Mouse (Mus musculus): ENCODE data around the gene Rad51. TPM values are rescaled to one million over a fixed set of nuclear protein-coding genes. Genes with fewer than 3 reads are reported as not detected.

Gene Rad51
- 1 to 10 TPM; 3.7 to 4.2 TPM for total RNA-seq (2021)
- long read RNA-seq, partial matches to known transcripts = 0 of 7 reads
- long read RNA-seq, other reads (novel, unspliced or antisense) = 3 of 7 reads

- DNase-seq (ENCODE audit: low spot score in 2 of 2) = peak; percentile 83 to 87
These were observed at the start of gene Rad51 for GRCm38 (mm10) chr2:119112438-119113112. Gene Rad51 (plus strand): TSS chr2:119112793.

GRCm38 (mm10) chr2:119072397-119072796 lies 40.2 kb upstream of the Rad51 start:
- no peak for DNase-seq (ENCODE audit: low spot score in 2 of 2)

GRCm38 (mm10) chr2:119086156-119086555 lies 26.4 kb upstream of the Rad51 start:
- DNase-seq (ENCODE audit: low spot score in 2 of 2) = no peak

- DNase-seq (ENCODE audit: low spot score in 2 of 2) = no peak
These were observed 11.0 kb upstream of the Rad51 start for GRCm38 (mm10) chr2:119101552-119101951.

GRCm38 (mm10) chr2:119106583-119106982 lies 6.0 kb upstream of the Rad51 start:
- DNase-seq (ENCODE audit: low spot score in 2 of 2) = no peak

- DNase-seq (ENCODE audit: low spot score in 2 of 2) = no peak
These were observed 4.0 kb upstream of the Rad51 start for GRCm38 (mm10) chr2:119108554-119108953.

GRCm38 (mm10) chr2:119111060-119111459 lies 1.5 kb upstream of the Rad51 start:
- no peak for DNase-seq (ENCODE audit: low spot score in 2 of 2)

GRCm38 (mm10) chr2:119113121-119113925 lies 730 bp downstream of the Rad51 start:
- DNase-seq (ENCODE audit: low spot score in 2 of 2) = no peak

GRCm38 (mm10) chr2:119136346-119136898 lies 23.8 kb downstream of the Rad51 start:
- DNase-seq (ENCODE audit: low spot score in 2 of 2) = no peak

GRCm38 (mm10) chr2:119145199-119145598 lies 32.6 kb downstream of the Rad51 start:
- no peak for DNase-seq (ENCODE audit: low spot score in 2 of 2)

- no peak for DNase-seq (ENCODE audit: low spot score in 2 of 2)
These were observed 33.8 kb downstream of the Rad51 start for GRCm38 (mm10) chr2:119146435-119146834.

- no peak for DNase-seq (ENCODE audit: low spot score in 2 of 2)
These were observed 34.6 kb downstream of the Rad51 start for GRCm38 (mm10) chr2:119147160-119147678.

GRCm38 (mm10) chr2:119147775-119148174 lies 35.2 kb downstream of the Rad51 start:
- DNase-seq (ENCODE audit: low spot score in 2 of 2) = no peak

GRCm38 (mm10) chr2:119152255-119152654 lies 39.7 kb downstream of the Rad51 start:
- DNase-seq (ENCODE audit: low spot score in 2 of 2) = no peak

- no peak for DNase-seq (ENCODE audit: low spot score in 2 of 2)
These were observed 42.1 kb downstream of the Rad51 start for GRCm38 (mm10) chr2:119154683-119155082.

- DNase-seq (ENCODE audit: low spot score in 2 of 2) = no peak
These were observed 42.8 kb downstream of the Rad51 start for GRCm38 (mm10) chr2:119155388-119155787.

- DNase-seq (ENCODE audit: low spot score in 2 of 2) = peak in 1 of 2 experiments; percentile 24
These were observed 43.6 kb downstream of the Rad51 start for GRCm38 (mm10) chr2:119156081-119156680.

GRCm38 (mm10) chr2:119156681-119157572 lies 44.3 kb downstream of the Rad51 start, which contains the start of gene Rmdn3:
Gene Rmdn3 (minus strand): TSS chr2:119157034.
- DNase-seq (ENCODE audit: low spot score in 2 of 2) = peak; percentile 97

- DNase-seq (ENCODE audit: low spot score in 2 of 2) = no peak
These were observed 45.2 kb downstream of the Rad51 start for GRCm38 (mm10) chr2:119157836-119158235.

GRCm38 (mm10) chr2:119161247-119161646 lies 48.7 kb downstream of the Rad51 start:
- no peak for DNase-seq (ENCODE audit: low spot score in 2 of 2)

Data from layer of hippocampus, postnatal 10 days (tissue).